Mouse (Mus musculus): ENCODE results near the gene Vsx1. TPM values are rescaled to one million over a fixed set of nuclear protein-coding genes. Genes with fewer than 3 reads are reported as not detected.

Vsx1 gene
- total RNA-seq, 2 experiments from 2014 or later = 0.11 TPM; not detected in 1

- no peak overlapping the region for H3K27ac ChIP-seq
- no peak overlapping the region for H3K4me3 ChIP-seq
- intact Hi-C loops (cut with DNase I) = loop anchor here (1.0 to 5.0 kb wide), 4 partner anchors 70 to 323 kb away; partner anchors contain the start of genes Entpd6, Gins1 and Pygb
- TF ChIP-seq CTCF (IDR thresholded peaks at IDR 0.05) = peak; percentile 93
- peak; percentile 56 to 70 for DNase-seq (ENCODE audit: extremely low spot score in 1 of 2, low spot score in 2 of 2)
These were observed 10.8 kb downstream of the Vsx1 start for GRCm38 (mm10) chr2:150678392-150678791.

DNA sequence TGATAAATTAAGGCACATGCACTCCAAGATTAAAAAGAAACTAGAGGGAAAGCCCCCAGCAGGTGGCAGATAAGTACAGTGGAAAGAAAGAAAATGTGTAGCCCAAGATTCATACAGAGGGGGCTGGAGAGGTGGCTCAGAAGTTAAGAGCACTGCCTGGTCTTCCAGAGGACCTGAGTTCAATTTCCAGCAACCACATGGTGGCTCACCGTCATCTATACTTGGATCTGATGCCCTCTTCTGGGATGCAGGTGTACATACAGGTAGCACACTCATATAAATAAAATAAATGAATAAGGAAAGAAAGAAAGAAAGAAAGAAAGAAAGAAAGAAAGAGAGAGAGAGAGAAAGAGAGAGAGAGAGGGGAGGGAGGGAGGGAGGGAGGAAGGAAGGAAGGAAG is 13.6 kb downstream of the Vsx1 start:
- no peak for TF ChIP-seq CTCF (IDR thresholded peaks at IDR 0.05)
- Histone ChIP-seq H3K27ac (no peak overlapping the region), H3K4me3 (no peak overlapping the region)
- no peak for DNase-seq (ENCODE audit: extremely low spot score in 1 of 2, low spot score in 2 of 2)
- intact Hi-C loops (cut with DNase I) = loop anchor here (1.0 to 5.0 kb wide), 4 partner anchors 67 to 232 kb away; partner anchors contain the start of genes Apmap, Gins1 and Pygb

DNA sequence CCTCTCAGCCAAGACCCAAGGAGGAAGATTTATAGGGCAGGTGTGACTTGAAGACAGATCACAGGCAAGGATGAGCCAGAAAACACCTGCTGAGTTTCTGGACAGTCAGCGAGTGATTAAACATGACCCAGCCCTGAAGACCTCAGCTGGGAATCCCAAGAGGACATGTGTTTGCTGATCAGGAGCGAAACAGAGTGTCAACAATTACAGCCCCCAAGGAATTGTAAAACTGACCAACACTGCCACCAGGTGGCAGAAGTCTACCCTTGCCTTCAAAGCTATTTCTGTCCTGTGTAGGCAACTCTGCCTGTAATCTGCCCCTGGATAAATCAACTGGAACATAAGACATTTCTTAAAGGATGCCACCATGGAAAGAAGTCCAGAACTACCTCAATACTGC is 14.3 kb downstream of the Vsx1 start:
- TF ChIP-seq CTCF (IDR thresholded peaks at IDR 0.05) = peak; percentile 75
- peak; percentile 60 to 63 for DNase-seq (ENCODE audit: extremely low spot score in 1 of 2, low spot score in 2 of 2)
- H3K4me3 ChIP-seq = no peak overlapping the region
- no peak overlapping the region for H3K27ac ChIP-seq
- intact Hi-C loops (cut with DNase I) = loop anchor here (1.0 to 5.0 kb wide), 4 partner anchors 67 to 232 kb away; partner anchors contain the start of genes Apmap, Gins1 and Pygb

- TF ChIP-seq CTCF (IDR thresholded peaks at IDR 0.05) = no peak
- intact Hi-C loops (cut with DNase I) = no loop called here
- Histone ChIP-seq H3K4me3 (no peak overlapping the region), H3K27ac (no peak overlapping the region)
- no peak for DNase-seq (ENCODE audit: extremely low spot score in 1 of 2, low spot score in 2 of 2)
These were observed 15.2 kb downstream of the Vsx1 start for GRCm38 (mm10) chr2:150673929-150674328.

DNA sequence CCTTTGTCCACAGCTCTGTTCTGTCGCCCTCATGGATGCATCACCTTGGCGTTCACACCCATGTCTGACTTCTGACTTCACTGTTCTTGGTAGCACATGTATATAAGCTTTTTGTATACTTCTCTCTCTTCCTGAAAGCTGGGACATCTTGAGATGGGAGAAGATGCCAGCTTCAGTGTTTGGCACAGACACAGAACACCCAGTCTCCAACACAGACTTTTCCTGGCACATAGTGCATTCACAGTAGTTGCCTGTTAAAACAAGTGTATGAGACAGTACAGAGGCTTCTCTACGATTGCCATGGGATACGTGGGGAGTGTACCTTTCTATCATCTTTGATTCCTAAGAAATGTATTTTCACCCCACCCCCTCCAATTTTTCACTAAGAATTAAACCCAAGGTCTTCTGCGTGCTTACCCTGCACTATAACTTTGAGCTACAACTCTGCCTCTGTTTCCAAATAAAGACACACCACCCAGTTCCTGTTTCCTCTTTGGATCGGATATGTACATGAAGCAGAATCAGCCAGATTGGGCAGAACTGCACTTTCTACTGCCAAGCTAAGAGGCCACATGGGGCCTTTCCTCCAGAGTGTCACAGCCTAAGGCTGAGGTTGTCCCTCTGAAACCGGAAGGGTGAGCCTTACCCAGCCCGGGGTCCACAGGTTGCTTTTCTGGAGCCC is 17.4 kb downstream of the Vsx1 start:
- no peak for DNase-seq (ENCODE audit: extremely low spot score in 1 of 2, low spot score in 2 of 2)
- intact Hi-C loops (cut with DNase I) = no loop called here

GRCm38 (mm10) chr2:150670926-150671325 is 18.2 kb downstream of the Vsx1 start:
- Histone ChIP-seq H3K4me3 (no peak overlapping the region), H3K27ac (no peak overlapping the region)
- intact Hi-C loops (cut with DNase I) = no loop called here
- no peak for DNase-seq (ENCODE audit: extremely low spot score in 1 of 2, low spot score in 2 of 2)
- TF ChIP-seq CTCF (IDR thresholded peaks at IDR 0.05) = no peak

More for the DNA sequence above, 17.4 kb downstream of the Vsx1 start:
- Histone ChIP-seq H3K4me3 (no peak overlapping the region), H3K27ac (no peak overlapping the region)
- no peak for TF ChIP-seq CTCF (IDR thresholded peaks at IDR 0.05)

GRCm38 (mm10) chr2:150669454-150670045 is 19.6 kb downstream of the Vsx1 start:
- Histone ChIP-seq H3K4me3 (no peak overlapping the region), H3K27ac (no peak overlapping the region)
- intact Hi-C loops (cut with DNase I) = loop anchor here (10.0 kb wide), 1 partner anchor 1785 kb away; no protein-coding TSS in a partner anchor
- DNase-seq (ENCODE audit: extremely low spot score in 1 of 2, low spot score in 2 of 2) = no peak
- TF ChIP-seq CTCF (IDR thresholded peaks at IDR 0.05) = no peak

- no peak for DNase-seq (ENCODE audit: extremely low spot score in 1 of 2, low spot score in 2 of 2)
- TF ChIP-seq CTCF (IDR thresholded peaks at IDR 0.05) = no peak
- intact Hi-C loops (cut with DNase I) = loop anchor here (10.0 kb wide), 1 partner anchor 1784 kb away; no protein-coding TSS in a partner anchor
- Histone ChIP-seq H3K27ac (no peak overlapping the region), H3K4me3 (no peak overlapping the region)
These were observed 20.2 kb downstream of the Vsx1 start for GRCm38 (mm10) chr2:150668956-150669355.

GRCm38 (mm10) chr2:150667820-150668766 is 21.1 kb downstream of the Vsx1 start, which contains the start of gene Acss1:
Acss1 (minus strand) TSS chr2:150668500.
- peak within 1 kb of the TSS; percentile 81 for H3K4me3 ChIP-seq
- peak within 1 kb of the TSS; percentile 79 for H3K27ac ChIP-seq
- intact Hi-C loops (cut with DNase I) = loop anchor here (10.0 kb wide), 1 partner anchor 1783 kb away; no protein-coding TSS in a partner anchor
- DNase-seq (ENCODE audit: extremely low spot score in 1 of 2, low spot score in 2 of 2) = peak; percentile 62 to 70
- no peak for TF ChIP-seq CTCF (IDR thresholded peaks at IDR 0.05)

DNA sequence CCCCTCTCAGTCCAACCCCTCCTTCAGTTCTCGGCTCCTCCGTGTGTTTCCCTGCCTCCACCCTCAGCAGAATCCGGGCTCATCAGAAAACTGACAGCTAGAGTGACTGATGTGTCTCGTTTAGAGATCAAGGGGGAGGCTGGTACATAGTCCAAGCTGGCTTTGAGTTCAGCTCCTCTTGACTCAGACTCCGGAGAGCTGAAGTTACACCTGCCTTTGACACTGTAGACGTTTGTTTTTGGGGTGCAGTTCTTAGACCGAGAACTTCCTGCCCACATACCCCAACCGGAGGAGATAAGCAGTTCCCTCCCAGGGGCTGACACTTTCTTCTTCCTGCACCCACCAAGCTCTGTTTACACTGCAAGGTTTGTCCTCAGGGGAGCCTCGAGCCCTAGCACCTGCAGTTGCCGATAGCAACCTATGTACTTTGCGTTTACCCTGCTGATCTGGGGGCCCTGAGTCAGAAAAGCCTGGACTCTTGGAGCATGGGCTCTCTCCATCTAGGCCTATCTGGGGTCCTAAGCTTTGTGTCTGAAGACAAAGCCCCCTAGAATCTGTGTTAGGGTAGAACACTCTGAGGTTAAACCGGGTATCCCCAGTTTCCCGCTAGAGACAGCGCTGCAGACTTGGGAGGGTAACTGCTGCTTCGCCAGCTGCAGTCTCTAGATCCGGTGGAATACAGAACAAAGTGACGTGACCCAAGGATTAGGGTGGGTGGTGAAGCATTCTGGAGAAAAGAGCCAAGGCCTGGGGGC is 21.9 kb downstream of the Vsx1 start:
- no peak for TF ChIP-seq CTCF (IDR thresholded peaks at IDR 0.05)
- Histone ChIP-seq H3K27ac (peak overlapping the region; percentile 79), H3K4me3 (peak overlapping the region; percentile 81)
- intact Hi-C loops (cut with DNase I) = loop anchor here (10.0 kb wide), 1 partner anchor 1782 kb away; no protein-coding TSS in a partner anchor
- no peak for DNase-seq (ENCODE audit: extremely low spot score in 1 of 2, low spot score in 2 of 2)

GRCm38 (mm10) chr2:150666723-150667064 is 22.5 kb downstream of the Vsx1 start:
- no peak for TF ChIP-seq CTCF (IDR thresholded peaks at IDR 0.05)
- no peak for DNase-seq (ENCODE audit: extremely low spot score in 1 of 2, low spot score in 2 of 2)
- Histone ChIP-seq H3K4me3 (peak overlapping the region; percentile 81), H3K27ac (peak overlapping the region; percentile 79; the same call in 1 of the 2 replicates)
- intact Hi-C loops (cut with DNase I) = loop anchor here (10.0 kb wide), 1 partner anchor 1782 kb away; no protein-coding TSS in a partner anchor

All from left cerebral cortex, adult 2 months (tissue).